Mouse (Mus musculus) telencephalon, adult 2 months (tissue): ENCODE results near the gene Sec23b.
A peak's percentile ranks its signal among the peaks of the same experiment; 100 is the strongest.
"Not testable (repeated sequence)": the region's sequence is repeated elsewhere in the genome, so short reads cannot be mapped to it uniquely, and the experiment has no call there.

Source experiments
- DNase-seq: peaks from one replicate; pipeline ENCODE4 v3.0.0-alpha.2; 2011; ENCODE audit warnings: low read depth, low spot score

Gene Sec23b

GRCm38 (mm10) chr2:144555820-144556552 lies at the start of gene Sec23b:
Sec23b (plus strand) TSS chr2:144556229.
- DNase-seq = peak; percentile 97

GRCm38 (mm10) chr2:144514619-144515018 lies 41.4 kb upstream of the Sec23b start:
- DNase-seq = peak; percentile 44

GRCm38 (mm10) chr2:144519772-144520171 lies 36.3 kb upstream of the Sec23b start:
- DNase-seq = no peak

GRCm38 (mm10) chr2:144525856-144526255 lies 30.2 kb upstream of the Sec23b start:
- DNase-seq = peak; percentile 29

- DNase-seq = peak; percentile 97
Observed at GRCm38 (mm10) chr2:144526981-144527820, 28.8 kb upstream of the Sec23b start, which contains the start of the genes Dzank1 and Polr3f. Dzank1 (minus strand) TSS chr2:144527414. Polr3f (plus strand) TSS chr2:144527718.

GRCm38 (mm10) chr2:144527821-144528174 lies 28.2 kb upstream of the Sec23b start:
- no peak for DNase-seq

- DNase-seq = no peak
Observed at GRCm38 (mm10) chr2:144537123-144537522, 18.9 kb upstream of the Sec23b start.

GRCm38 (mm10) chr2:144541246-144541645 lies 14.8 kb upstream of the Sec23b start:
- no peak for DNase-seq

GRCm38 (mm10) chr2:144543670-144544069 lies 12.4 kb upstream of the Sec23b start:
- DNase-seq = no peak

- DNase-seq = no peak
Observed at GRCm38 (mm10) chr2:144544630-144545029, 11.4 kb upstream of the Sec23b start.

- DNase-seq = no peak
Observed at GRCm38 (mm10) chr2:144545061-144545460, 11.0 kb upstream of the Sec23b start.

GRCm38 (mm10) chr2:144545481-144545880 lies 10.5 kb upstream of the Sec23b start:
- no peak for DNase-seq

GRCm38 (mm10) chr2:144547559-144547958 lies 8.5 kb upstream of the Sec23b start:
- no peak for DNase-seq

- DNase-seq = peak; percentile 73
Observed at GRCm38 (mm10) chr2:144550529-144550928, 5.5 kb upstream of the Sec23b start, which contains the start of gene Rbbp9. Rbbp9 (minus strand) TSS chr2:144550869.

GRCm38 (mm10) chr2:144553905-144554304 lies 2.1 kb upstream of the Sec23b start:
- no peak for DNase-seq

- DNase-seq = no peak
Observed at GRCm38 (mm10) chr2:144555286-144555819, 676 bp upstream of the Sec23b start.

- DNase-seq = no peak
Observed at GRCm38 (mm10) chr2:144588723-144589122, 32.7 kb downstream of the Sec23b start.

- not testable (repeated sequence) for DNase-seq
Observed at GRCm38 (mm10) chr2:144593036-144593435, 37.0 kb downstream of the Sec23b start.

GRCm38 (mm10) chr2:144593951-144594651 lies 38.1 kb downstream of the Sec23b start, which contains the start of gene Smim26:
Smim26 (plus strand) TSS chr2:144594054.
- peak; percentile 92 for DNase-seq

GRCm38 (mm10) chr2:144598006-144598405 lies 42.0 kb downstream of the Sec23b start:
- no peak for DNase-seq
